Mouse (Mus musculus): ENCODE measurements around the gene Cnn3. TPM values are rescaled to one million over a fixed set of nuclear protein-coding genes. Genes with fewer than 3 reads are reported as not detected.
A peak's percentile ranks its signal among the peaks of the same experiment; 100 is the strongest.

The Cnn3 gene
- polyA plus RNA-seq, 1 experiment from 2014 or later: 891 TPM

- WGBS: 84% methylated on average over 6 of the region's 6 CpGs
- no peak overlapping the region for H3K27ac ChIP-seq
- H3K4me2 ChIP-seq (replicated peaks): no peak overlapping the region
- no peaks in the 10 kb centered on the region for H3K4me1 ChIP-seq
- no peak overlapping the region for H3K9ac ChIP-seq
- no peaks in the 10 kb centered on the region for H3K36me3 ChIP-seq
- ATAC-seq (ENCODE audit: low FRiP score): no peak
- no peaks in the 10 kb centered on the region for H3K27me3 ChIP-seq
- no peak overlapping the region for H3K4me3 ChIP-seq
- H3K9me3 ChIP-seq (replicated peaks): no peaks in the 10 kb centered on the region
Observed at GRCm38 (mm10) chr3:121402096-121402495, 24.2 kb upstream of the Cnn3 start.

GRCm38 (mm10) chr3:121403449-121403848, 22.8 kb upstream of the Cnn3 start:
- no peaks in the 10 kb centered on the region for H3K36me3 ChIP-seq
- H3K4me1 ChIP-seq: no peaks in the 10 kb centered on the region
- no peak overlapping the region for H3K9ac ChIP-seq
- no peak overlapping the region for H3K4me3 ChIP-seq
- 27% methylated on average over 5 of the region's 5 CpGs for WGBS
- no peaks in the 10 kb centered on the region for H3K27me3 ChIP-seq
- H3K4me2 ChIP-seq (replicated peaks): no peak overlapping the region
- no peak overlapping the region for H3K27ac ChIP-seq
- no peaks in the 10 kb centered on the region for H3K9me3 ChIP-seq (replicated peaks)
- no peak for ATAC-seq (ENCODE audit: low FRiP score)

GRCm38 (mm10) chr3:121405101-121405500, 21.2 kb upstream of the Cnn3 start:
- Histone ChIP-seq H3K36me3 (no peaks in the 10 kb centered on the region), H3K4me3 (no peak overlapping the region), H3K9ac (no peak overlapping the region), H3K27ac (no peak overlapping the region), H3K4me1 (no peaks in the 10 kb centered on the region), H3K4me2 (replicated peaks) (no peak overlapping the region), H3K9me3 (replicated peaks) (no peaks in the 10 kb centered on the region), H3K27me3 (no peaks in the 10 kb centered on the region)
- ATAC-seq (ENCODE audit: low FRiP score): no peak
- 84% methylated on average over 5 of the region's 5 CpGs for WGBS

- 72% methylated on average over 9 of the region's 9 CpGs for WGBS
- no peak overlapping the region for H3K4me2 ChIP-seq (replicated peaks)
Observed at GRCm38 (mm10) chr3:121407417-121407816, 18.9 kb upstream of the Cnn3 start.

GRCm38 (mm10) chr3:121408386-121408785, 17.9 kb upstream of the Cnn3 start:
- WGBS: 96% methylated on average over 3 of the region's 3 CpGs
- no peak for ATAC-seq (ENCODE audit: low FRiP score)
- H3K27me3 ChIP-seq: no peaks in the 10 kb centered on the region
- H3K4me3 ChIP-seq: no peak overlapping the region
- H3K36me3 ChIP-seq: no peaks in the 10 kb centered on the region
- no peak overlapping the region for H3K27ac ChIP-seq
- no peaks in the 10 kb centered on the region for H3K9me3 ChIP-seq (replicated peaks)
- H3K4me1 ChIP-seq: no peaks in the 10 kb centered on the region
- H3K4me2 ChIP-seq (replicated peaks): no peak overlapping the region
- no peak overlapping the region for H3K9ac ChIP-seq

More at GRCm38 (mm10) chr3:121407417-121407816, 18.9 kb upstream of the Cnn3 start:
- Histone ChIP-seq H3K9ac (no peak overlapping the region), H3K27ac (no peak overlapping the region), H3K4me3 (no peak overlapping the region), H3K9me3 (replicated peaks) (no peaks in the 10 kb centered on the region), H3K4me1 (no peaks in the 10 kb centered on the region), H3K27me3 (no peaks in the 10 kb centered on the region), H3K36me3 (no peaks in the 10 kb centered on the region)
- ATAC-seq (ENCODE audit: low FRiP score): no peak

GRCm38 (mm10) chr3:121411450-121411849, 14.8 kb upstream of the Cnn3 start:
- no peak for ATAC-seq (ENCODE audit: low FRiP score)
- H3K27me3 ChIP-seq: no peaks in the 10 kb centered on the region
- H3K4me2 ChIP-seq (replicated peaks): no peak overlapping the region
- H3K9me3 ChIP-seq (replicated peaks): no peaks in the 10 kb centered on the region
- H3K27ac ChIP-seq: no peak overlapping the region
- 85% methylated on average over 6 of the region's 6 CpGs for WGBS
- H3K36me3 ChIP-seq: no peaks in the 10 kb centered on the region
- H3K4me1 ChIP-seq: no peaks in the 10 kb centered on the region
- H3K9ac ChIP-seq: no peak overlapping the region
- H3K4me3 ChIP-seq: no peak overlapping the region

- no peak for ATAC-seq (ENCODE audit: low FRiP score)
- Histone ChIP-seq H3K9me3 (replicated peaks) (no peaks in the 10 kb centered on the region), H3K36me3 (no peaks in the 10 kb centered on the region), H3K27ac (no peak overlapping the region), H3K4me3 (no peak overlapping the region), H3K4me2 (replicated peaks) (no peak overlapping the region), H3K9ac (no peak overlapping the region), H3K4me1 (peaks cover 13% of the 10 kb centered on the region), H3K27me3 (no peaks in the 10 kb centered on the region)
- 69% methylated on average over 5 of the region's 5 CpGs for WGBS
Observed at GRCm38 (mm10) chr3:121416171-121417154, 9.8 kb upstream of the Cnn3 start.

GRCm38 (mm10) chr3:121417379-121418250, 8.7 kb upstream of the Cnn3 start:
- Histone ChIP-seq H3K9ac (no peak overlapping the region), H3K27ac (no peak overlapping the region)
- no peak for ATAC-seq (ENCODE audit: low FRiP score)

GRCm38 (mm10) chr3:121418251-121418601, 8.1 kb upstream of the Cnn3 start:
- Histone ChIP-seq H3K9me3 (replicated peaks) (no peaks in the 10 kb centered on the region), H3K4me1 (peaks cover 13% of the 10 kb centered on the region), H3K36me3 (no peaks in the 10 kb centered on the region), H3K4me2 (replicated peaks) (no peak overlapping the region), H3K9ac (no peak overlapping the region), H3K27me3 (no peaks in the 10 kb centered on the region), H3K4me3 (no peak overlapping the region), H3K27ac (no peak overlapping the region)
- ATAC-seq (ENCODE audit: low FRiP score): no peak
- WGBS: 20% methylated on average over 6 of the region's 6 CpGs

More at GRCm38 (mm10) chr3:121417379-121418250, 8.7 kb upstream of the Cnn3 start:
- WGBS: 51% methylated on average over 14 of the region's 14 CpGs
- Histone ChIP-seq H3K4me1 (peaks cover 13% of the 10 kb centered on the region), H3K27me3 (no peaks in the 10 kb centered on the region), H3K4me2 (replicated peaks) (no peak overlapping the region), H3K9me3 (replicated peaks) (no peaks in the 10 kb centered on the region), H3K36me3 (no peaks in the 10 kb centered on the region), H3K4me3 (no peak overlapping the region)

GRCm38 (mm10) chr3:121418850-121419435, 7.4 kb upstream of the Cnn3 start:
- no peak overlapping the region for H3K27ac ChIP-seq
- H3K4me3 ChIP-seq: no peak overlapping the region
- H3K4me1 ChIP-seq: peaks cover 13% of the 10 kb centered on the region
- ATAC-seq (ENCODE audit: low FRiP score): 0 out of 2 replicates have a peak, but pooled peaks have one; percentile 9
- H3K9ac ChIP-seq: no peak overlapping the region
- H3K27me3 ChIP-seq: no peaks in the 10 kb centered on the region
- no peaks in the 10 kb centered on the region for H3K36me3 ChIP-seq
- 73% methylated on average over 9 of the region's 9 CpGs for WGBS
- H3K9me3 ChIP-seq (replicated peaks): no peaks in the 10 kb centered on the region
- no peak overlapping the region for H3K4me2 ChIP-seq (replicated peaks)

- Histone ChIP-seq H3K36me3 (no peaks in the 10 kb centered on the region), H3K4me2 (replicated peaks) (no peak overlapping the region), H3K4me3 (no peak overlapping the region), H3K9me3 (replicated peaks) (no peaks in the 10 kb centered on the region), H3K9ac (no peak overlapping the region), H3K27ac (no peak overlapping the region), H3K27me3 (no peaks in the 10 kb centered on the region), H3K4me1 (peaks cover 18% of the 10 kb centered on the region)
- ATAC-seq (ENCODE audit: low FRiP score): no peak
- WGBS: 88% methylated on average over 8 of the region's 8 CpGs
Observed at GRCm38 (mm10) chr3:121422405-121422804, 3.9 kb upstream of the Cnn3 start.

Measured in hindbrain, embryonic 12.5 days (tissue).